In genomic region chr11:101984054-101985025, GRCm38 (mm10) we compare ENCODE assay signal across 8 mouse cellular contexts. TPM values are rescaled to one million over a fixed set of nuclear protein-coding genes. Genes with fewer than 3 reads are reported as not detected.
A peak's percentile ranks its signal among the peaks of the same experiment; 100 is the strongest.
DNase-seq lines count a peak whose midpoint lies in the region; ATAC-seq and TF ChIP-seq lines count a peak whose summit lies in the region.

TSS of gene Cfap97d1 (plus strand) at chr11:101984279.

- H3K79me3 ChIP-seq in C2C12 (ENCODE audit: low read depth), result peaks cover 14% of the 10 kb centered on the region

- H3K27me3 ChIP-seq in C2C12 (ENCODE audit: control insufficient read depth, insufficient read depth, insufficient read length), result peaks cover 14% of the 10 kb centered on the region
- peaks cover 70% of the 10 kb centered on the region for H3K27me3 ChIP-seq in erythroblast, embryonic 14.5 days (ENCODE audit: control insufficient read depth)
- H3K27me3 ChIP-seq in heart, embryonic 12.5 days (replicated peaks), result 0 out of 2 replicates have a peak, but pooled peaks cover 4% of the 10 kb centered on the region
- H3K27me3 ChIP-seq in kidney, postnatal 0 days (ENCODE audit: insufficient read depth, low read length), result no peaks in the 10 kb centered on the region
- no peaks in the 10 kb centered on the region for H3K27me3 ChIP-seq in liver, adult 2 months (ENCODE audit: control insufficient read depth, insufficient read depth, low read length)

- peak within 1 kb of the TSS; percentile 93 for H3K27ac ChIP-seq in heart, embryonic 12.5 days (ENCODE audit: poor library complexity, severe bottlenecking)
- H3K27ac ChIP-seq in kidney, postnatal 0 days, result peak within 1 kb of the TSS; percentile 96
- peak within 1 kb of the TSS; percentile 65 for H3K27ac ChIP-seq in liver, adult 2 months (replicated peaks; ENCODE audit: insufficient read depth, low read depth, low read length)

- H3ac ChIP-seq in C2C12 (ENCODE audit: control insufficient read depth, insufficient read length, low read depth), result peak within 1 kb of the TSS; percentile 68

- DNase-seq in brain, embryonic 18.5 days (ENCODE audit: low read depth, low spot score), result peak; percentile 84
- DNase-seq in kidney, postnatal 0 days (ENCODE audit: low spot score), result peak; percentile 96
- DNase-seq in liver, adult 2 months (ENCODE audit: extremely low read depth, low read depth, low spot score), result peak; percentile 89
- peak; percentile 82 to 84 for DNase-seq in spleen, postnatal 36 days (ENCODE audit: low spot score in 2 of 2)

- peaks cover 24% of the 10 kb centered on the region for H3K79me2 ChIP-seq in C2C12 (ENCODE audit: control insufficient read depth, insufficient read depth)
- peaks cover 4% of the 10 kb centered on the region; the same call in 1 of the 2 replicates for H3K79me2 ChIP-seq in liver, adult 2 months (ENCODE audit: control insufficient read depth, insufficient read depth, low read length)

- no peak for TF ChIP-seq CTCF in C2C12 (IDR thresholded peaks at IDR 0.05; ENCODE audit: control insufficient read depth, insufficient read depth, insufficient read length)
- TF ChIP-seq CTCF in kidney, postnatal 0 days (IDR thresholded peaks at IDR 0.05; ENCODE audit: low read depth), result no peak; the same call in 1 of the 2 replicates
- TF ChIP-seq CTCF in liver, adult 2 months (IDR thresholded peaks at IDR 0.05; ENCODE audit: low read depth, low read length), result no peak

- H3K4me2 ChIP-seq in heart, embryonic 12.5 days, result peak within 1 kb of the TSS; percentile 92
- peak within 1 kb of the TSS; percentile 95 for H3K4me2 ChIP-seq in kidney, postnatal 0 days (ENCODE audit: low read length)

- peaks cover 19% of the 10 kb centered on the region for H3K4me1 ChIP-seq in erythroblast, embryonic 14.5 days (ENCODE audit: control insufficient read depth)
- H3K4me1 ChIP-seq in heart, embryonic 12.5 days (replicated peaks), result peaks cover 26% of the 10 kb centered on the region
- peaks cover 18% of the 10 kb centered on the region for H3K4me1 ChIP-seq in kidney, postnatal 0 days (replicated peaks; ENCODE audit: insufficient read depth, low read length)
- peaks cover 12% of the 10 kb centered on the region; the same call in 1 of the 2 replicates for H3K4me1 ChIP-seq in liver, adult 2 months (ENCODE audit: control insufficient read depth, insufficient read depth, low read length)

- WGBS in heart, embryonic 12.5 days, result under 1% methylated on average over 69 of the region's 71 CpGs
- WGBS in kidney, postnatal 0 days, result under 1% methylated on average over 71 of the region's 71 CpGs
- under 1% methylated on average over 71 of the region's 71 CpGs for WGBS in liver, adult 2 months

- peaks cover 23% of the 10 kb centered on the region for H3K36me3 ChIP-seq in C2C12 (ENCODE audit: control insufficient read depth, insufficient read depth)
- no peaks in the 10 kb centered on the region for H3K36me3 ChIP-seq in erythroblast, embryonic 14.5 days (ENCODE audit: control insufficient read depth)
- H3K36me3 ChIP-seq in heart, embryonic 12.5 days, result peaks cover 28% of the 10 kb centered on the region
- peaks cover 13% of the 10 kb centered on the region; the same call in 1 of the 2 replicates for H3K36me3 ChIP-seq in kidney, postnatal 0 days (ENCODE audit: insufficient read depth, low read length)
- H3K36me3 ChIP-seq in liver, adult 2 months (ENCODE audit: control insufficient read depth, insufficient read depth, low read length), result peaks cover 14% of the 10 kb centered on the region

- H3K4me3 ChIP-seq in C2C12 (ENCODE audit: insufficient read depth, poor library complexity, severe bottlenecking), result peak within 1 kb of the TSS; percentile 48
- H3K4me3 ChIP-seq in erythroblast, embryonic 14.5 days (replicated peaks), result peak within 1 kb of the TSS; percentile 59
- peak within 1 kb of the TSS; percentile 69 for H3K4me3 ChIP-seq in heart, embryonic 12.5 days
- H3K4me3 ChIP-seq in kidney, postnatal 0 days (replicated peaks; ENCODE audit: low read depth, low read length), result peak within 1 kb of the TSS; percentile 56
- peak within 1 kb of the TSS; percentile 68 for H3K4me3 ChIP-seq in liver, adult 2 months (ENCODE audit: insufficient read depth, low read depth, low read length)

- peak within 1 kb of the TSS; percentile 81 for H3K9ac ChIP-seq in heart, embryonic 12.5 days
- H3K9ac ChIP-seq in kidney, postnatal 0 days (ENCODE audit: low read depth, low read length), result peak within 1 kb of the TSS; percentile 77
- peak within 1 kb of the TSS; percentile 85 for H3K9ac ChIP-seq in liver, adult 2 months (ENCODE audit: low read depth, low read length)

- H3K9me3 ChIP-seq in erythroblast, embryonic 14.5 days (ENCODE audit: control insufficient read depth, low read length), result no peaks in the 10 kb centered on the region
- no peaks in the 10 kb centered on the region for H3K9me3 ChIP-seq in heart, embryonic 12.5 days (replicated peaks)
- no peaks in the 10 kb centered on the region for H3K9me3 ChIP-seq in kidney, postnatal 0 days (replicated peaks; ENCODE audit: low read length)

- ATAC-seq in heart, embryonic 12.5 days (ENCODE audit: insufficient number of reproducible peaks, low FRiP score), result peak; percentile 90
- peak; percentile 87 for ATAC-seq in kidney, postnatal 0 days (replicated peaks; ENCODE audit: low FRiP score, low read depth)
- ATAC-seq in monocyte, adult 5-6 weeks (replicated peaks; ENCODE audit: insufficient number of reproducible peaks, low FRiP score, low TSS enrichment, poor library complexity, severe bottlenecking), result peak; percentile 79

- peak; percentile 79; the same call in 1 of the 2 replicates for TF ChIP-seq POLR2A in liver, adult 2 months (IDR thresholded peaks at IDR 0.05; ENCODE audit: extremely low read depth, insufficient read depth, low read length)

TF ChIP-seq in C2C12, 6 proteins besides CTCF, POLR2A, EP300 and RAD21:
- TF ChIP-seq USF1 (IDR thresholded peaks at IDR 0.05; ENCODE audit: low read depth), result peak; percentile 97
- TF ChIP-seq MAX (IDR thresholded peaks at IDR 0.05), result peak; percentile 75
- no peak for TF ChIP-seq MYOG (IDR thresholded peaks at IDR 0.05; ENCODE audit: control insufficient read depth, extremely low read depth, insufficient read length)
- peak; percentile 96 for TF ChIP-seq MYOD1 (IDR thresholded peaks at IDR 0.05; ENCODE audit: control insufficient read depth, insufficient read length, low read depth)

RNA-seq across cellular contexts. Expression of gene Cfap97d1, which starts in this region (rescaled TPM):
- not detected for polyA plus RNA-seq in C2C12 (2012; fragmentation: generic; extraction: Trizol)
- polyA plus RNA-seq in erythroblast, embryonic 14.5 days (2012), result not detected in 2 replicates
- not detected in 2 replicates for polyA plus RNA-seq in heart, embryonic 12.5 days (2016; fragmentation: Nextera tagmentation; extraction: Ambion mirVana)
- not detected in 2 replicates for polyA plus RNA-seq in kidney, postnatal 0 days (2015; fragmentation: Nextera tagmentation; extraction: Ambion mirVana)
- total RNA-seq in liver, adult 2 months (2014; rRNA removed), result not detected in 2 replicates
- polyA plus RNA-seq in liver, adult 2 months (2012; rRNA removed), result not detected in 2 replicates
- total RNA-seq in monocyte, adult 5-6 weeks (2017), result 2.4 TPM in 1 of 3 replicates, not detected in the others

Comparison
In these comparisons a context has a peak if more than half of its experiments do, and no peak if none do; other contexts are left out.
1. Peak in every context shown above with its lines: DNase-seq, ATAC-seq, H3K4me3 ChIP-seq and H3K27ac ChIP-seq.
2. Peak in ATAC-seq, H3K4me3 ChIP-seq, H3K27ac ChIP-seq, H3K9ac ChIP-seq and H3K4me2 ChIP-seq in heart, embryonic 12.5 days; RNA of the gene not detected or under 1 TPM.
3. Peak in DNase-seq, ATAC-seq, H3K4me3 ChIP-seq, H3K27ac ChIP-seq, H3K9ac ChIP-seq and H3K4me2 ChIP-seq in kidney, postnatal 0 days; RNA of the gene not detected or under 1 TPM.
4. Peak in DNase-seq, H3K4me3 ChIP-seq, H3K27ac ChIP-seq and H3K9ac ChIP-seq in liver, adult 2 months; RNA of the gene not detected or under 1 TPM.